Mouse (Mus musculus): ENCODE data around the gene Kdelr3. TPM values are rescaled to one million over a fixed set of nuclear protein-coding genes. Genes with fewer than 3 reads are reported as not detected.

The Kdelr3 gene
- polyA plus RNA-seq, 1 experiment from 2014 or later: 74.5 TPM

Small RNA genes lying within 50 kb of the gene (microRNA-seq; reads per million reads assigned to microRNA genes)
- gene Gm44302: not detected

Other genes starting within 250 kb of the Kdelr3 start
- gene Baiap2l2, start 230.9 kb upstream of the Kdelr3 start, polyA plus RNA-seq (2015; fragmentation: Nextera tagmentation; extraction: Ambion mirVana): 13.6 and 17.9 TPM in 2 replicates
- gene Pla2g6, start 188.0 kb upstream of the Kdelr3 start, polyA plus RNA-seq (2015; fragmentation: Nextera tagmentation; extraction: Ambion mirVana): 27.1 and 28.3 TPM in 2 replicates
- 6.0 and 7.1 TPM in 2 replicates for gene Maff, start 169.8 kb upstream of the Kdelr3 start, polyA plus RNA-seq (2015; fragmentation: Nextera tagmentation; extraction: Ambion mirVana)
- 43.6 and 46.4 TPM in 2 replicates for gene Tmem184b, start 112.8 kb upstream of the Kdelr3 start, polyA plus RNA-seq (2015; fragmentation: Nextera tagmentation; extraction: Ambion mirVana)
- 28.9 and 30.8 TPM in 2 replicates for gene Csnk1e, start 60.8 kb upstream of the Kdelr3 start, polyA plus RNA-seq (2015; fragmentation: Nextera tagmentation; extraction: Ambion mirVana)
- gene Kcnj4, start 11.2 kb upstream of the Kdelr3 start, polyA plus RNA-seq (2015; fragmentation: Nextera tagmentation; extraction: Ambion mirVana): not detected in 2 replicates
- 29.4 and 29.8 TPM in 2 replicates for gene Ddx17, start 30.3 kb downstream of the Kdelr3 start, polyA plus RNA-seq (2015; fragmentation: Nextera tagmentation; extraction: Ambion mirVana)
- gene Dmc1, start 88.7 kb downstream of the Kdelr3 start, polyA plus RNA-seq (2015; fragmentation: Nextera tagmentation; extraction: Ambion mirVana): 1.1 and 1.7 TPM in 2 replicates
- 0.60 and 0.72 TPM in 2 replicates for gene Fam227a, start 142.5 kb downstream of the Kdelr3 start, polyA plus RNA-seq (2015; fragmentation: Nextera tagmentation; extraction: Ambion mirVana)
- gene Cby1, start 142.8 kb downstream of the Kdelr3 start, polyA plus RNA-seq (2015; fragmentation: Nextera tagmentation; extraction: Ambion mirVana): 37.1 and 37.2 TPM in 2 replicates
- gene Tomm22, start 154.4 kb downstream of the Kdelr3 start, polyA plus RNA-seq (2015; fragmentation: Nextera tagmentation; extraction: Ambion mirVana): 248 and 288 TPM in 2 replicates
- 14.1 and 17.0 TPM in 2 replicates for gene Josd1, start 171.5 kb downstream of the Kdelr3 start, polyA plus RNA-seq (2015; fragmentation: Nextera tagmentation; extraction: Ambion mirVana)
- 24.5 and 25.3 TPM in 2 replicates for gene Gtpbp1, start 174.4 kb downstream of the Kdelr3 start, polyA plus RNA-seq (2015; fragmentation: Nextera tagmentation; extraction: Ambion mirVana)
- gene Sun2, start 226.1 kb downstream of the Kdelr3 start, polyA plus RNA-seq (2015; fragmentation: Nextera tagmentation; extraction: Ambion mirVana): 2.8 and 3.3 TPM in 2 replicates

All from intestine, embryonic 16.5 days (tissue).